Mouse (Mus musculus) hindbrain, embryonic 11.5 days (tissue): Measurements from ENCODE around the gene Pfkfb3. TPM values are rescaled to one million over a fixed set of nuclear protein-coding genes. Genes with fewer than 3 reads are reported as not detected.
"Not testable (repeated sequence)": the region's sequence is repeated elsewhere in the genome, so short reads cannot be mapped to it uniquely, and the experiment has no call there.

ENCODE experiments used
- ATAC-seq: fragments of 200-750 bp; cut with Nextera tagmentation; 2 replicates; pipeline ENCODE4 v1.8.0; 2017; ENCODE audit warnings: mild to moderate bottlenecking, moderate TSS enrichment, moderate library complexity; ENCODE audit not compliant: low FRiP score
- DNase-seq: peaks from one replicate; pipeline ENCODE4 v3.0.0-alpha.2; 2015; ENCODE audit warnings: low spot score
- H3K27ac ChIP-seq: fragments of 300-500 bp; sonication (generic); 2 replicates; pipeline ENCODE4 v1.5.1; 2014; ENCODE audit warnings: mild to moderate bottlenecking, low read depth, low read length
- H3K27me3 ChIP-seq: fragments of 300-500 bp; sonication (generic); 2 replicates; pipeline ENCODE4 v1.6.1; 2014; ENCODE audit warnings: mild to moderate bottlenecking, low read length, moderate library complexity, mixed read lengths; ENCODE audit not compliant: control insufficient read depth, insufficient read depth
- H3K36me3 ChIP-seq: fragments of 300-500 bp; sonication (generic); 2 replicates; pipeline ENCODE4 v1.6.1; 2014; ENCODE audit warnings: mild to moderate bottlenecking, low read length, moderate library complexity, mixed read lengths; ENCODE audit not compliant: control insufficient read depth, insufficient read depth
- H3K4me1 ChIP-seq: fragments of 300-500 bp; sonication (generic); replicated peaks from 2 replicates; pipeline ENCODE4 v1.6.1; 2014; ENCODE audit warnings: low read length, mixed read lengths; ENCODE audit not compliant: control insufficient read depth, insufficient read depth
- H3K4me2 ChIP-seq: fragments of 300-500 bp; sonication (generic); replicated peaks from 2 replicates; pipeline ENCODE4 v1.6.1; 2014; ENCODE audit warnings: mild to moderate bottlenecking, low read depth, low read length
- H3K4me3 ChIP-seq: fragments of 300-500 bp; sonication (generic); 2 replicates; pipeline ENCODE4 v1.5.1; 2014; ENCODE audit warnings: low read depth, low read length
- H3K9ac ChIP-seq: fragments of 300-500 bp; sonication (generic); 2 replicates; pipeline ENCODE4 v1.6.1; 2014; ENCODE audit warnings: low read depth, low read length
- H3K9me3 ChIP-seq: fragments of 300-500 bp; sonication (generic); 2 replicates; pipeline ENCODE4 v1.6.1; 2016; ENCODE audit warnings: low read length; ENCODE audit not compliant: control insufficient read depth
- WGBS: fragments of 180-500 bp; shearing (Covaris S2); extraction: QIAGEN DNeasy Blood & Tissue Kit; methylation state at CpG from one replicate; pipeline ENCODE4 v1.1.7; 2014; 5-methylcytosine and 5-hydroxymethylcytosine counted together
- polyA plus RNA-seq: library from polyadenylated mRNA; unstranded; fragments of >200 nt; fragmentation: Nextera tagmentation; extraction: Ambion mirVana; gene quantifications from 2 replicates; pipeline ENCODE4 v1.2.1, GENCODE M21; 2014

Pfkfb3 gene
- polyA plus RNA-seq, 1 experiment from 2014 or later: 19.3 TPM

DNA sequence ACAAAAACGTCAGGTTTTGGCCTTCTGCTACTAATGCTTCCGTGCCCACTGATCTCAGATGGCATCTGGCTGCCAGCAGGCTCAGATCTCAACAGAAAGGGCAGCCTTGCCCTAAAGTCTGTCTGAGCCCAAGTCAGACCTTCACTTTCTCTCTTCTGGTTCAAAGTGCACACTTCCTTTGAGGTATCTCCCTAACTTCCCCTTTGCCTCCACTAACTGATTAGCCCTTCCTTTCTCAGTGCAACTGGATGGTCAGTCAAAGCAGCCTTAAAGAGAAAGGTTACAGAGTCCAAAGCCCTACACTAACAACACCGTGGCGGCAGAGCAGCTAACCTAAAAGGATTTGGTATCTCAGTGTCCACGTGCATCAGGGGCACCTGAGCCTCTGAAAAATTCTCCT, 9.5 kb downstream of the Pfkfb3 start:
- Histone ChIP-seq H3K36me3 (no peaks in the 10 kb centered on the region), H3K9ac (no peak overlapping the region)
- 72% methylated on average over 5 of the region's 5 CpGs for WGBS

DNA sequence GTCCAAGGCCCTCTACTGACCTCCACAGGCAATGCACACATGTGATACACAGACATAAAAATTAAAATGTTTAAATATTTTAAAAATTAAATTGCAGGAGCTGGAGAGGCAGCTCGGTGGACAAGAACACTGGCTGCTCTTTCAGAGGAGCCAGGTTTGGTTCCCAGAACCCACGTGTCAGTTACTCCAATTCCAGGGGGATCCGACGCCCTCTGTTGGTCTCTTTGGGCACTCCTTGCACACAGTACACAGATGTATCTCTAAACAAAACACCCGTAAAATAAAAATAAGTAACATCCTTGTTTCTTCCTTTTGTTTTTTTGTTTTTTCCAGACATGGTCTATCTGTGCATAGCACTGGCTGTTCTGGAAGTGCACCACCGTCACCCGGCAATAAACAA, 10.7 kb downstream of the Pfkfb3 start:
- DNase-seq: no peak
- no peak for ATAC-seq

More for the DNA sequence above, 9.5 kb downstream of the Pfkfb3 start:
- Histone ChIP-seq H3K4me3 (no peak overlapping the region), H3K27me3 (no peaks in the 10 kb centered on the region), H3K27ac (no peak overlapping the region), H3K4me2 (no peak overlapping the region), H3K4me1 (no peaks in the 10 kb centered on the region), H3K9me3 (no peaks in the 10 kb centered on the region)
- no peak for ATAC-seq
- no peak for DNase-seq

DNA sequence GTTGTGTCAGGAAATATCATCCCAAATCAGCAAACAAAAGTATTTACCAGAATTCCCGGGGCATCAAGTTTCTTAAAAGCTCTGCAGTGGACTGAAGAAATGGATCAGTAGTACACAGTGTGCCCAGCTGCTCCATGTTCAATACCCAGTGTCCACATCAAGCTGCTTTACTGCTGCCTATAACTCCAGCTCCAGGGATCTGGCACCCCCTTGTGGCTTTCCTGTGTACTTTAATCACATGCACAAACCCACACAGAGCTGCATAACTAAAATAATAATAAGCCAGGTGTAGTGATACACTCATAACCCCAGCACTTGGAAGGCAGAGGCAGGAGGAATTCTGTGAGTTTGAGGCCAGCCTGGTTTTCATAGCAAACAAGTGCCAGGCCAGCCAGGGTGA, 11.2 kb downstream of the Pfkfb3 start:
- Histone ChIP-seq H3K9me3 (no peaks in the 10 kb centered on the region), H3K9ac (no peak overlapping the region), H3K36me3 (no peaks in the 10 kb centered on the region), H3K27ac (no peak overlapping the region), H3K4me1 (no peaks in the 10 kb centered on the region), H3K27me3 (no peaks in the 10 kb centered on the region), H3K4me2 (no peak overlapping the region), H3K4me3 (no peak overlapping the region)
- ATAC-seq (peak; percentile 82), DNase-seq (peak; percentile 68)
- 88% methylated on average over 1 of the region's 1 CpGs for WGBS

More for the DNA sequence above, 10.7 kb downstream of the Pfkfb3 start:
- Histone ChIP-seq H3K36me3 (no peaks in the 10 kb centered on the region), H3K9ac (no peak overlapping the region), H3K27me3 (no peaks in the 10 kb centered on the region), H3K4me2 (no peak overlapping the region), H3K27ac (no peak overlapping the region), H3K9me3 (no peaks in the 10 kb centered on the region), H3K4me1 (no peaks in the 10 kb centered on the region), H3K4me3 (no peak overlapping the region)
- WGBS: 81% methylated on average over 7 of the region's 7 CpGs

DNA sequence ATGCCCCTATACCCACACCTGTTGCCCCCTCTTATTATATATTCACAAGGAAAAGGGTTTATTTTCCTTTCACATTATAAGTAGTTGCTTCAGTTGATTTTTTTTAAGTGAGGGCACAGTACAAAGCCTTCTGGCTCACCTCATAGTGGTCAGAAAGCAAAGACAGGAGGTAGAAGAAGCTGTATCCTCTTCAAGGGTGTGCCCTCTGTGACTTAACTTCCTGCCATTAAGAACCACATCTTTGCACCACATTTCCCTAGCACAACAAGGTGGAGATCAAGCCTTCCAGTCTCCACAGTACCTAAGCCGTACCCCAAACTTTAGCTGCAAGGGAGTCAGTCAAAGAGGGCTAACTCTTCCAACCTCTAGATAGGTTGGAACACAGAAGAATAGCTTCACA, 11.8 kb downstream of the Pfkfb3 start:
- no peak overlapping the region for H3K4me3 ChIP-seq
- no peaks in the 10 kb centered on the region for H3K36me3 ChIP-seq
- no peak for ATAC-seq
- no peak overlapping the region for H3K9ac ChIP-seq
- DNase-seq: no peak
- no peaks in the 10 kb centered on the region for H3K4me1 ChIP-seq
- WGBS: 96% methylated on average over 1 of the region's 1 CpGs
- no peak overlapping the region for H3K4me2 ChIP-seq
- no peaks in the 10 kb centered on the region for H3K27me3 ChIP-seq
- no peaks in the 10 kb centered on the region for H3K9me3 ChIP-seq
- no peak overlapping the region for H3K27ac ChIP-seq

DNA sequence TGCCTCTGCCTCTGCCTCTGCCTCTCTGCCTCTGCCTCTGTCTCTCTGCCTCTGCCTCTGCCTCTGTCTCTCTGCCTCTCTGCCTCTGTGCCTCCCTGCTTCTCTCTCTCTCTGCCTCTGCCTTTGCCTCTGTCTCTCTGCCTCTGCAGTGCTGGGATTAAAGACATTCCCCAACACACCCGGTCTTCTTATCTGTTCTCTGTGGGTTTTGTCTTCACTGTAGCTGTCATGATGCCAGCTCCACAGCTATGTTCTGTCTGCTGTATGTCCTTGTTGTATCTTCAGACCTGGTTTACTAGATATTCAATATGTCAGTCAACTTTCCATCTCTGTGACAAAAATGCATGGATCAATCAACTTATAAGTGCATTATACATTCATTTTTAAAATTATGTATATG, 12.3 kb downstream of the Pfkfb3 start:
- H3K4me3 ChIP-seq, H3K27me3 ChIP-seq, H3K36me3 ChIP-seq, H3K9me3 ChIP-seq, H3K27ac ChIP-seq, H3K4me2 ChIP-seq, ATAC-seq, H3K9ac ChIP-seq, DNase-seq, H3K4me1 ChIP-seq: not testable (repeated sequence)
- WGBS: 73% methylated on average over 1 of the region's 1 CpGs

DNA sequence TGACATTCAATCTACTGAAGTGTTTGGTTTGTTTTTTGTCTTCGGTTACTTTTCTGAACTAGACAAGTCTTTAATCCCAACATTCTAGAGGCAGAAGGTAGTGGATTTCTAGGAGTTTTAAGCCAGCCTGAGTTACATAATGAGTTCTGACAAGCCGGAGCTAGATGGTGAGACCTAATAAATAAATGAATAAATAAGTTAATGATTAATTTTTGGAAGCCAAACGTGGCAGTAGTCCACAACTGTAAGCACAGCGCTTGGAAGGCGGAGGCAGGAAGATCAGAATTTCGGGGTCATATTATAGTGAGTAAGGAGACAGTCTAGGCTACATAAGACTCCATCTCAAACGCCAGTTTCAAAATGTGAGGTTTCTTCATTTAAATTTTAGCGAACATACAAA, 17.9 kb downstream of the Pfkfb3 start:
- Histone ChIP-seq H3K27ac (no peak overlapping the region), H3K9ac (no peak overlapping the region), H3K27me3 (no peaks in the 10 kb centered on the region), H3K36me3 (no peaks in the 10 kb centered on the region), H3K4me1 (no peaks in the 10 kb centered on the region), H3K4me3 (peak overlapping the region; percentile 39), H3K4me2 (peak overlapping the region; percentile 60), H3K9me3 (no peaks in the 10 kb centered on the region)
- ATAC-seq: 0 out of 2 replicates have a peak, but pooled peaks have one; percentile 10
- 72% methylated on average over 8 of the region's 8 CpGs for WGBS
- DNase-seq: no peak

DNA sequence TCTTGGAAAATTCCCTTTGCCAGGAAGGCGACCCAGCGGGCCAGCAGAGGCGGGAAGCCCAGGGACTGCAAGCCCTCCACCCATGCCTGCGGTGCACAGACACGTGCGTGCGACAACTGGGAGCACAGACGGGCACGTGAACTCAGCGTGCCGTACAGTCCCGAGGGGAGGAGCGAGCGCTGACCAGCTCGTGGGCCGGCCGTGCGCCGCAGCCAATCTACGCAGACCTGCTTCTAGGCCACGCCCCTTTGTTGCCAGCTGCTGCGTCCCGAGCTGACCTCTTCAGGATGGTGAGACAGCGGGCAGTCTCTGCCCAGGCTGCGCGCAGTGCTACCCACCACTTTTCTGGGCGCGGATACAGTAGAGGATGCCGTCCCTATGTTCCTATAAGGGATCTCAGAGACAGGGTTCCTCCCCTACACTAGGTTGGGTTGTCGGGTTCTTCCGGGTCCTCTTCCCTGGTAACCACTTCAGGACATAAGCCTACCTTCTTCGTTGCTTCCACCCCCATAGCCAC, 18.4 kb downstream of the Pfkfb3 start:
- WGBS: under 1% methylated on average over 31 of the region's 32 CpGs
- Histone ChIP-seq H3K4me2 (peak overlapping the region; percentile 60), H3K9ac (peak overlapping the region; percentile 38; the same call in 1 of the 2 replicates), H3K4me3 (peak overlapping the region; percentile 39), H3K4me1 (no peaks in the 10 kb centered on the region), H3K9me3 (no peaks in the 10 kb centered on the region), H3K36me3 (no peaks in the 10 kb centered on the region), H3K27me3 (no peaks in the 10 kb centered on the region), H3K27ac (no peak overlapping the region)
- ATAC-seq (peak; percentile 99), DNase-seq (peak; percentile 90)

DNA sequence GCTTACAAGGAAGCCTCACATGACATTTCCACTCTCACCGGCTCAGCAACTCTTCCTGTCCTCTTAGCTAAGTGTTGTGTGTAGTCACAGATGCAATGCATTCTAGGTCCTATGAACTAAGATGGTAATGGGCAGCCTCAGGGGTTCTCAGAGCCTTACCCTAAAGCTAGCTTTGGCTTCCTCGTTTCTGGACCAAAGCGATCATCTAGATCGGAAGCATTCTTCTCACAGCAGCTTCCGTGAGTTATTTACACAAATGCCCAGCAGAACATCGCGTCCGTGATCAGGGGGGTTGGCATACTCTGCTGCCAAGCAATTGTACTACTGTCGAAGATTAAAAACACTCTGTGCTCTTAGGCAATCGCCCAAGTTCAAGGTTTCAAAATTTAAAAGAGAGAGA, 19.1 kb downstream of the Pfkfb3 start:
- Histone ChIP-seq H3K4me1 (no peaks in the 10 kb centered on the region), H3K36me3 (no peaks in the 10 kb centered on the region), H3K4me2 (peak overlapping the region; percentile 60), H3K27me3 (no peaks in the 10 kb centered on the region), H3K9me3 (no peaks in the 10 kb centered on the region), H3K4me3 (peak overlapping the region; percentile 39), H3K9ac (no peak overlapping the region), H3K27ac (no peak overlapping the region)
- DNase-seq (peak; percentile 17), ATAC-seq (no peak)
- 34% methylated on average over 10 of the region's 10 CpGs for WGBS

DNA sequence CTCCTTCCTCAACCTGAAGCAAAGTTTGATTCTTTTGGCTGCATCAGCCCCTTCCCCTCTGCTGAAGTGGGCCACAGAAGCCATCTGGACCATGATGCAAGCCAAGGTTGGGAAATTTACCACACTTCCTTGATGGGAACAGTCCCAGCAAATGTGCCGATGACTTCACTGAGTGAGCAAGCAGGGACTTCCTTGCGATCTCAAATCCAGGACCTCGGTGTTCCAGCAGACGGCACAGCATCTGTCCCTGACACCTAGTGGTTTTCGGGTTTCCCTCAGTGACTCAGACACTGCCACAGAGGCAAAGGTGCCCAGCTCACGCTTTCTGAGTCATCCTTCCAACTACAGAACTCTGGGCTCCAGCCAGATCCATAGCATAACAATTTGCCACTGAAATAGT, 23.8 kb downstream of the Pfkfb3 start:
- DNase-seq: no peak
- WGBS: 79% methylated on average over 6 of the region's 6 CpGs
- H3K36me3 ChIP-seq: no peaks in the 10 kb centered on the region
- H3K4me1 ChIP-seq: no peaks in the 10 kb centered on the region
- no peak overlapping the region for H3K27ac ChIP-seq
- H3K27me3 ChIP-seq: no peaks in the 10 kb centered on the region
- no peak overlapping the region for H3K9ac ChIP-seq
- no peaks in the 10 kb centered on the region for H3K9me3 ChIP-seq
- H3K4me2 ChIP-seq: no peak overlapping the region
- ATAC-seq: no peak
- H3K4me3 ChIP-seq: no peak overlapping the region
